Mouse (Mus musculus): Measurements from ENCODE around the gene Dnaic1. TPM values are rescaled to one million over a fixed set of nuclear protein-coding genes. Genes with fewer than 3 reads are reported as not detected.

Gene Dnaic1
- polyA plus RNA-seq (2017; shearing (Covaris generic)) = not detected

GRCm38 (mm10) chr4:41569411-41569885 is at the start of gene Dnaic1, which contains the start of gene Fam219a:
TSS of gene Dnaic1 (plus strand) at chr4:41569775.
TSS of gene Fam219a (minus strand) at chr4:41569538.

DNA sequence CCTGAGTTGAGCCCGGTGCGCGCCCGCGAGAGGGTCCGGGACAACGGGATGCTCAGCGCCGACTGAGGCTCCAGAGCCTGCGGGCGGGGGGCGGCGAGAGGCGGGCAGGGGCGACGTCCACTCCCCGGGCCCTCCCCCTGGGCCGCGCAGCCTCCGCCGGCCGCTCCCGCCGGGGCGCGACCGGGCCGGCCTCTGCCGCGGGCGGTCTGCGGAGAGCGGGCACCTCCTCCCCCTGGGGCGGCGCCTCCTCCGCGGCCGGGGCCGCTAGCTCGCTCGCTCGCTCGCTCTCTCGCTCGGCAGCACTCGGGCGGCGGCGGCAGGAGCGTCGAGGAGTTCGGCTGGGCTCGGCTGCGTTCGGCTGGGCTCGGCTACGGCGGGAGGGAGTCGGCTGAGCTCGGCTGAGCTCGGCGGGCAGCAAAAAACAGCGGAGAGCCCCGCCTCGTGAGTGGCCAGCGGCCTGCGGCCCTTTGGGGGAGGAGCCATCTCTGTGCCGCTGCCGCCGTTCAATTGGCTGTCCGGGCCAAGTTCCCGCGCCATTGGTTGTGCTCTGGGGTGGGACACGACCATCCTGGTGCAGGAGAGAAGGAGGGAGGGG is 70.4 kb downstream of the Dnaic1 start, which contains the start of gene Enho:
Gene Enho (minus strand): TSS at position 412 of the 595 bp plus-strand sequence.

Other genes starting within 250 kb of the Dnaic1 start
- 74.4 TPM for gene Ubap1, start 220.8 kb upstream of the Dnaic1 start, polyA plus RNA-seq (2017; shearing (Covaris generic))
- gene Kif24, start 104.9 kb upstream of the Dnaic1 start, polyA plus RNA-seq (2017; shearing (Covaris generic)) = 1.0 TPM
- 17.3 TPM for gene Nudt2, start 104.6 kb upstream of the Dnaic1 start, polyA plus RNA-seq (2017; shearing (Covaris generic))
- not detected for gene AI464131, start 66.7 kb upstream of the Dnaic1 start, polyA plus RNA-seq (2017; shearing (Covaris generic))
- gene 1110017D15Rik, start 52.4 kb upstream of the Dnaic1 start, polyA plus RNA-seq (2017; shearing (Covaris generic)) = not detected
- 2.9 TPM for gene Fam219a, start 237 bp upstream of the Dnaic1 start, polyA plus RNA-seq (2017; shearing (Covaris generic))
- not detected for gene Enho, start 70.5 kb downstream of the Dnaic1 start, polyA plus RNA-seq (2017; shearing (Covaris generic))
- not detected for gene Cntfr, start 127.3 kb downstream of the Dnaic1 start, polyA plus RNA-seq (2017; shearing (Covaris generic))
- 7.8 TPM for gene Il11ra1, start 130.2 kb downstream of the Dnaic1 start, polyA plus RNA-seq (2017; shearing (Covaris generic))
- gene Rpp25l, start 143.8 kb downstream of the Dnaic1 start, polyA plus RNA-seq (2017; shearing (Covaris generic)) = 40.9 TPM
- 119 TPM for gene Dctn3, start 153.4 kb downstream of the Dnaic1 start, polyA plus RNA-seq (2017; shearing (Covaris generic))
- gene Arid3c, start 161.4 kb downstream of the Dnaic1 start, polyA plus RNA-seq (2017; shearing (Covaris generic)) = not detected
- gene Galt, start 185.5 kb downstream of the Dnaic1 start, polyA plus RNA-seq (2017; shearing (Covaris generic)) = 70.0 TPM
- gene Sigmar1, start 186.4 kb downstream of the Dnaic1 start, polyA plus RNA-seq (2017; shearing (Covaris generic)) = 44.7 TPM
- 6.1 TPM for gene Ccl27a, start 204.5 kb downstream of the Dnaic1 start, polyA plus RNA-seq (2017; shearing (Covaris generic))

Data from CD4-positive, CD25-positive, alpha-beta regulatory T cell (primary cell).